Mouse (Mus musculus): ENCODE measurements at regions not wholly inside any gene's neighbourhood (a gene's known extent, or its start where the extent isn't known, plus 50 kb on each side); places are given as distances from the start of the nearest gene placed in this dataset.

DNA sequence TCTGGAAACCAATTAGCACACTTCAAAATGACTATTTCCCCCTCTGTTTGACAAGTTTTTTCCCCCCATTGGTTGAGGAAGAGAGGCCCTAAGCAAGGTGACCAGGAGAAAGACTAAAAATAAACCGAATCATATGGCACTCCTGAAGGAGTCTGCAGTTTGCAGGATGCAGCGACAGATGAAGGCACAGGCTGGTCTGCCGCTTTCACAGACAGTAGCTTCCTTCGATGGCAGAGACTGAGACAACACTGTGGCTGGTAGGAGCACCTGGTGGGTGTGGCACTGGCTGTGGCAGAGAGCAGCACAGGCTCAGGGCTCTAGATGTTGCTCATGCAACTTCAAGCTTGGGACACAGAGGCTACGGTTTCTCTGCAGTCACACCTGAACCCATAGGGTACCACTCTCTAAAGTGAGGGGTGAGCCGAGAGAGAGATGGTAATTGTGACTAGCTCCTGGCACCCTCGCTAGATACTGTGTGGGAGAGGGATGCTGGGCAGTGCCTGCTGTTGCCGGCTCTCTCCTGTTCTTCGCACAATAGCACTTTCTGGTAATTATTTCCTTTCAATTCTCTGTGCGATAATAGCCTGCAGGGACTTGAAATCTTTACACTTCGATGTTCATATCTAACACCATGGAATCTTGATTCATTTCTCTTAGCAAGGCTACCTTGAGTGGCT, 88.7 kb upstream of the Myt1l start:
- TF ChIP-seq POLR2A (IDR thresholded peaks at IDR 0.05; ENCODE audit: low read depth, low read length) (no peak), CTCF (IDR thresholded peaks at IDR 0.05; ENCODE audit: borderline replicate concordance, insufficient read depth, low read length) (no peak)

Measured in embryonic fibroblast, embryonic 13.5 days (primary cell).